Mouse (Mus musculus) forebrain, postnatal 0 days (tissue): ENCODE measurements around the gene Cyp2u1. TPM values are rescaled to one million over a fixed set of nuclear protein-coding genes. Genes with fewer than 3 reads are reported as not detected.
"Not testable (repeated sequence)": the region's sequence is repeated elsewhere in the genome, so short reads cannot be mapped to it uniquely, and the experiment has no call there.

ENCODE experiments used
- ATAC-seq: fragments of 200-750 bp; cut with Nextera tagmentation; 2 replicates; pipeline ENCODE4 v1.8.0; 2017; ENCODE audit warnings: mild to moderate bottlenecking, moderate library complexity
- DNase-seq: peaks from one replicate; pipeline ENCODE4 v3.0.0-alpha.2; 2015
- H3K27ac ChIP-seq: fragments of 300-500 bp; sonication (generic); 2 replicates; pipeline ENCODE4 v1.5.1; 2014; ENCODE audit warnings: low read depth, mild to moderate bottlenecking, antibody characterized with exemption, low read length, moderate library complexity, mixed read lengths
- H3K27me3 ChIP-seq: fragments of 300-500 bp; sonication (generic); 2 replicates; pipeline ENCODE4 v1.6.1; 2014; ENCODE audit warnings: mild to moderate bottlenecking, low read length, mixed read lengths; ENCODE audit not compliant: insufficient read depth
- H3K36me3 ChIP-seq: fragments of 300-500 bp; sonication (generic); 2 replicates; pipeline ENCODE4 v1.6.1; 2014; ENCODE audit warnings: mild to moderate bottlenecking, moderate library complexity; ENCODE audit not compliant: insufficient read depth
- H3K4me1 ChIP-seq: fragments of 300-500 bp; sonication (generic); 2 replicates; pipeline ENCODE4 v1.6.1; 2014; ENCODE audit warnings: antibody characterized with exemption; ENCODE audit not compliant: insufficient read depth
- H3K4me2 ChIP-seq: fragments of 300-500 bp; sonication (generic); 2 replicates; pipeline ENCODE4 v1.6.1; 2014; ENCODE audit warnings: low read depth, mild to moderate bottlenecking, moderate library complexity
- H3K4me3 ChIP-seq: fragments of 300-500 bp; sonication (generic); 2 replicates; pipeline ENCODE4 v1.5.1; 2014; ENCODE audit warnings: low read depth, low read length, mixed read lengths
- H3K9ac ChIP-seq: fragments of 300-500 bp; sonication (generic); 2 replicates; pipeline ENCODE4 v1.6.1; 2014; ENCODE audit warnings: mild to moderate bottlenecking
- H3K9me3 ChIP-seq: fragments of 300-500 bp; sonication (generic); 2 replicates; pipeline ENCODE4 v1.6.1; 2016; ENCODE audit warnings: low read length
- CTCF ChIP-seq: sonication (generic); IDR thresholded peaks from 2 replicates; pipeline ENCODE4 v1.5.1; 2016; ENCODE audit warnings: antibody characterized with exemption, control low read depth, low read depth
- WGBS: fragments of 180-500 bp; shearing (Covaris S2); extraction: QIAGEN DNeasy Blood & Tissue Kit; methylation state at CpG from one replicate; pipeline ENCODE4 v1.1.7; 2014; 5-methylcytosine and 5-hydroxymethylcytosine counted together
- polyA plus RNA-seq: library from polyadenylated mRNA; unstranded; fragments of >200 nt; fragmentation: Nextera tagmentation; extraction: Ambion mirVana; gene quantifications from 2 replicates; pipeline ENCODE4 v1.2.1, GENCODE M21; 2015
- total RNA-seq: library from RNA; depleted of rRNA; stranded (reverse); fragments of >200 nt; gene quantifications from 2 replicates; pipeline ENCODE4 v1.2.3, GENCODE M21; 2014

Cyp2u1 gene
- total and polyA plus RNA-seq, 2 experiments from 2014 or later = 11.0 to 14.7 TPM

DNA sequence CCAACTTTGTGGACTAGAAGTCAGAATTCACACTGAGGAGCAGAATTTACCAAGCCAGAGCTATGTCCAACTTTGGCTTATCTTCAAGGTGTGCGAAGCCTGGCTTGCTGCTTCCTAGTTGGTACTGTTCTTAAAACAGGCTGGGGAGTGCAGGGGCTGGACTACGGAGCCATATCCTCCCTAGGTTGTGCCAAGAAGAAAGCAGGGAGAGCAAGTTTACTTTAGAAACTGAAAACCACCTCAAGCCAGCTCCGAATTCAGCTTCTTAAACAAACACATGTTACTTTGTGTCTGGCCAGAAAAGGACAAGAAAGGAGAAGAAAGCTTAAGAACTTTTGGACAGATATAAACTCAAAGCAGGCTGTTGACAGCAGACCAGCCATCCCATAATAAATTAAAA, 37.9 kb upstream of the Cyp2u1 start:
- no peaks in the 10 kb centered on the region for H3K27me3 ChIP-seq
- 76% methylated on average over 3 of the region's 3 CpGs for WGBS
- H3K27ac ChIP-seq = no peak overlapping the region
- ATAC-seq (no peak), DNase-seq (no peak)
- H3K9ac ChIP-seq = no peak overlapping the region
- no peaks in the 10 kb centered on the region for H3K4me1 ChIP-seq
- H3K36me3 ChIP-seq = no peaks in the 10 kb centered on the region
- no peaks in the 10 kb centered on the region for H3K9me3 ChIP-seq
- no peak overlapping the region for H3K4me2 ChIP-seq
- TF ChIP-seq CTCF = no peak
- H3K4me3 ChIP-seq = no peak overlapping the region

DNA sequence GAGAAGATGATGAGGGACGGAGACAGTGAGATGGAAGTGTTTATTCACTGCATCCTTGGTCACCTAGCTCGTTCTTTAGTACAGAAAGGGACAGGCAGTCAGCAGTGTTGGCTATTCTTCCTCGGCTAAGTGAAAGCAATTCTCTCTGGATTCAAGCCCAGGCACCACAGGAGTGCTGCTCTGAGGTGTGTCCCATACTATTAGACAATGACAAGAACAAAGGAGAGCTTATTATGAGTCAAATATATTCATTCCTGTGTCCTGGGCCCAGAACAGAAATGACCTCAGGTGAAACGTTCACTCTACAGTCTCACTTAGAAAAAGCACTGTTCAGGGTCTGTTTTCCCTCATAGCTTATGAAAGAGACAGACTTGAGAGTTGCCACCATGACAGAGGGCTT, 36.3 kb upstream of the Cyp2u1 start:
- no peak overlapping the region for H3K9ac ChIP-seq
- DNase-seq (no peak), ATAC-seq (no peak)
- no peaks in the 10 kb centered on the region for H3K9me3 ChIP-seq
- no peaks in the 10 kb centered on the region for H3K4me1 ChIP-seq
- no peak overlapping the region for H3K4me3 ChIP-seq
- no peak overlapping the region for H3K27ac ChIP-seq
- H3K4me2 ChIP-seq = no peak overlapping the region
- no peaks in the 10 kb centered on the region for H3K36me3 ChIP-seq
- TF ChIP-seq CTCF = no peak
- 36% methylated on average over 4 of the region's 4 CpGs for WGBS
- H3K27me3 ChIP-seq = no peaks in the 10 kb centered on the region

DNA sequence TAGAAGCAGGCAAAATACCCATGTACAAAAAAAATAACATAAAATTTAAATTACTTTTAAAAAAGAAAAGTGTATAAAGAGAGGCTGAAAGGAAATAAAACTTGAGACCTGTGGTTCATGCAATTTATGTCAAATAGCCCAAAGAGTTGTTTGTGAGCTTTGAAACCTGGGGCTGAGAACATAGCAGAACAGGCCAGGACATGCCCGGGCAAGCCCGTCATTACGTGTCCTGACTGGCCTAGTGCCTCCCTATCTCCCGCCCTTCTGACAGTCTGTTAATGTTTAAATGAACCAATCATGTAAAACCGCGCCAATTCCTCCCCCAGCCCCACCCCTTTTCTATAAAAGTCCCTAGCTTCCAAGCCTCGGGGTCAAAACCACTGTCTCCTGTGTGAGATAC, 34.7 kb upstream of the Cyp2u1 start:
- H3K4me2 ChIP-seq, H3K9me3 ChIP-seq, H3K4me3 ChIP-seq, H3K27ac ChIP-seq, DNase-seq, H3K36me3 ChIP-seq, H3K4me1 ChIP-seq, H3K27me3 ChIP-seq, H3K9ac ChIP-seq, ATAC-seq: not testable (repeated sequence)
- 84% methylated on average over 4 of the region's 7 CpGs for WGBS

DNA sequence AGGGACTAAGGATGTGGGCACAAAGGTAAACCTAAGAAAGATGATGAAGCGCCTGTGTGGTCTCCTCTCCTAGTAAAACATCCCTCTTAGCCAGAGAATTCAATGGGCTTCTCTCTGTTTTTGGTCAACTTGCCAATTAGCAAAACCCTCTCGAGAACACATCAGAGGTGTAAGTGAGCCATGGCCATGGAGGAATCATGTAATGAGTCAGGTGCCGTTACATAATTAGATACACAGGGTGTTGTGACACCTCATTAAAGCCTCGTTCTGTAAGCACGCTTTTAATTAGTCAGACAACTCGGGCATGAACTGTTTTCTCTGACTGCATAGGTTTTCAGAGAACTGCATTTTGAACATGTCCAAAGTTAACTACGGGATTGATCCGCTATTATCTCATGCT, 33.6 kb upstream of the Cyp2u1 start:
- Histone ChIP-seq H3K9ac (no peak overlapping the region), H3K27me3 (no peaks in the 10 kb centered on the region), H3K4me1 (no peaks in the 10 kb centered on the region), H3K27ac (no peak overlapping the region), H3K4me3 (no peak overlapping the region), H3K36me3 (no peaks in the 10 kb centered on the region), H3K9me3 (no peaks in the 10 kb centered on the region), H3K4me2 (no peak overlapping the region)
- TF ChIP-seq CTCF = no peak
- no peak for DNase-seq
- ATAC-seq = no peak
- 33% methylated on average over 8 of the region's 8 CpGs for WGBS

DNA sequence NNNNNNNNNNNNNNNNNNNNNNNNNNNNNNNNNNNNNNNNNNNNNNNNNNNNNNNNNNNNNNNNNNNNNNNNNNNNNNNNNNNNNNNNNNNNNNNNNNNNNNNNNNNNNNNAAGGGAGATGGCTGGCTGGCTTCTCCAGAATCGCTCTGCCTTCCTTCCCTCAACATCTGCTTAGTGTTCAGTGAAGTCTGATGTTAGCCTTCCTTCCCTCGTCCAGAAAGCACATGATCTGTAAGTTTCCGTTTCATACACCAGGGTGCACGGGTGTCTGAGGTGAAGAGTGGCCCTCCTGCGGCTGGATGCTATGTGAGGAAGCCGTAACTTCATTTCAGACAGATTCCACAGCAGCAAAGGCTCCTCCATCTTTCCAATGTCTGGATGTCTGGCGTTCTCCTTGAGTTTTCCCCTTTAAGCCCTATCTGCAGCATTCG, 32.1 kb upstream of the Cyp2u1 start:
- H3K9me3 ChIP-seq = no peaks in the 10 kb centered on the region
- no peak overlapping the region for H3K27ac ChIP-seq
- H3K4me2 ChIP-seq = no peak overlapping the region
- WGBS = 81% methylated on average over 8 of the region's 8 CpGs
- no peak for TF ChIP-seq CTCF
- H3K36me3 ChIP-seq = no peaks in the 10 kb centered on the region
- no peak for ATAC-seq
- H3K4me3 ChIP-seq = no peak overlapping the region
- no peaks in the 10 kb centered on the region for H3K4me1 ChIP-seq
- no peak for DNase-seq
- H3K27me3 ChIP-seq = no peaks in the 10 kb centered on the region
- H3K9ac ChIP-seq = no peak overlapping the region

DNA sequence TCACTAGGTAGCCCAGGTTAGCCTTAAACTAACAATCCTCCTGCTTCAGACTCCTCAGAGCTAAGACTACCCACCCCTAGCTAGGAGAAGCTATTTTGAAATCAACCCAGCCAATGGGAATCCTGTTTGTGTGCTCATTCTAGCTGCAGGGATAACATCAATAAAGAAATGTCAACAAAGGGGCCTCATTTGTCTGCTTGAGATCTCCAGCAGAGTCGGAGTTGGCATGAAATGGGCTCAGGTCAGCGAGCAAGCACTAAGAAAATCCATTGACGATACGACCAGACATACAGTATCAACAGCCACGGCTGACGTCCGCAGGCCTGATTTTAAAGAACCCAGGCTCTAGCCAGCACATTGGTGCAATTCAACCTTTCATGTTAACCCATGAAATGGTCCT, 24.2 kb upstream of the Cyp2u1 start:
- Histone ChIP-seq H3K36me3 (no peaks in the 10 kb centered on the region), H3K27ac (no peak overlapping the region), H3K4me2 (no peak overlapping the region), H3K4me3 (no peak overlapping the region), H3K27me3 (no peaks in the 10 kb centered on the region), H3K9ac (no peak overlapping the region), H3K4me1 (no peaks in the 10 kb centered on the region), H3K9me3 (no peaks in the 10 kb centered on the region)
- WGBS = 51% methylated on average over 7 of the region's 7 CpGs
- no peak for TF ChIP-seq CTCF
- ATAC-seq = no peak
- no peak for DNase-seq

DNA sequence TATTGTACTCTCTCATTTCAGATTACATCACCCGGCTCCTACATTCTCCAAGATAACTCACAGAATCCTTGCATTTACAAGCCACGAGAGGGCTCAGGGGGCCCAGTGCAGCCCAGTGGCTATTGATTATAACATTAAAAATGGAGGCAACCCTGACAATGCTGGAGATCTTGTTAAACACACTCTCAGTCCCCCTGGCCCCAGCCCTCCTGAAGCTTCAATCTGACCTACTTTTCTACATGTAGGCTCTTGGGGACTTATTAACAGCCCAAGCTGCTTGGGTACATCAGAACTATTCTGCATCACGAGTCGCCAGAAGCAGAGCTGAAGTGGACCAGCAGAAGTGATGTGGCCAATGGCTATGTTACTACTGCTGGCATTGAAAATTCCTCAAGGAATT, 23.6 kb upstream of the Cyp2u1 start:
- no peak for ATAC-seq
- 86% methylated on average over 4 of the region's 4 CpGs for WGBS

More for the DNA sequence above, 23.6 kb upstream of the Cyp2u1 start:
- H3K4me2 ChIP-seq = no peak overlapping the region
- no peaks in the 10 kb centered on the region for H3K4me1 ChIP-seq
- no peak for TF ChIP-seq CTCF
- H3K9ac ChIP-seq = no peak overlapping the region
- H3K27me3 ChIP-seq = no peaks in the 10 kb centered on the region
- no peak overlapping the region for H3K4me3 ChIP-seq
- DNase-seq = no peak
- H3K9me3 ChIP-seq = no peaks in the 10 kb centered on the region
- H3K36me3 ChIP-seq = no peaks in the 10 kb centered on the region
- no peak overlapping the region for H3K27ac ChIP-seq
